Mouse (Mus musculus) heart, adult 2 months (tissue): Measurements from ENCODE around the gene Cd44. TPM values are rescaled to one million over a fixed set of nuclear protein-coding genes. Genes with fewer than 3 reads are reported as not detected.

ENCODE experiments used
- DNase-seq, 2 experiments: peaks; one replicate each; pipeline ENCODE4 v3.0.0; 2021
- H3K27ac ChIP-seq: fragments of 200-600 bp; 2 replicates; pipeline ENCODE4 v1.8.1; 2022
- H3K27me3 ChIP-seq: fragments of 200-500 bp; 2 replicates; pipeline ENCODE4 v1.6.1; 2012; ENCODE audit warnings: mild to moderate bottlenecking, low read length, inconsistent platforms, mixed read lengths; ENCODE audit not compliant: control insufficient read depth, insufficient read depth
- H3K36me3 ChIP-seq: fragments of 200-500 bp; 2 replicates; pipeline ENCODE4 v1.6.1; 2012; ENCODE audit warnings: low read length, inconsistent platforms; ENCODE audit not compliant: control insufficient read depth, insufficient read depth
- H3K4me1 ChIP-seq: fragments of 200-500 bp; 2 replicates; pipeline ENCODE4 v1.6.1; 2011; ENCODE audit warnings: low read length; ENCODE audit not compliant: control insufficient read depth, insufficient read depth
- H3K4me3 ChIP-seq: fragments of 200-600 bp; 2 replicates; pipeline ENCODE4 v1.8.1; 2022
- H3K79me2 ChIP-seq: fragments of 200-500 bp; replicated peaks from 2 replicates; pipeline ENCODE4 v1.6.1; 2012; ENCODE audit warnings: mild to moderate bottlenecking, inconsistent platforms, low read length, moderate library complexity, mixed read lengths; ENCODE audit not compliant: control insufficient read depth, insufficient read depth
- H3K9ac ChIP-seq: fragments of 200-500 bp; 2 replicates; pipeline ENCODE4 v1.6.1; 2012; ENCODE audit warnings: low read depth, mild to moderate bottlenecking, control low read depth, inconsistent platforms, low read length, mixed read lengths
- CTCF ChIP-seq: fragments of 200-600 bp; IDR thresholded peaks from 2 replicates; pipeline ENCODE4 v1.8.1; 2022; ENCODE audit warnings: antibody characterized with exemption, mild to moderate bottlenecking, moderate library complexity
- EP300 ChIP-seq: fragments of 200-500 bp; IDR thresholded peaks from 2 replicates; pipeline ENCODE4 v1.6.1; 2011; ENCODE audit warnings: low read depth, low read length, control low read depth; ENCODE audit not compliant: insufficient read depth
- POLR2A ChIP-seq: fragments of 200-500 bp; IDR thresholded peaks from 2 replicates; pipeline ENCODE4 v1.6.1; 2011; ENCODE audit warnings: mild to moderate bottlenecking, low read depth, low read length, control low read depth; ENCODE audit not compliant: insufficient read depth
- WGBS: fragments of 180-500 bp; shearing (Covaris S2); methylation state at CpG from one replicate; pipeline ENCODE4 v1.1.7; 2018; 5-methylcytosine and 5-hydroxymethylcytosine counted together
- intact Hi-C: fragments of 180-260 bp; cut with DNase I; formaldehyde crosslinking; loops from one replicate; pipeline ENCODE4 v1.15.1; 2025
- polyA plus RNA-seq: library from polyadenylated mRNA; depleted of rRNA; stranded (reverse); fragments of >200 nt; gene quantifications from 2 replicates; pipeline ENCODE4 v1.2.3, GENCODE M21; 2012
- total RNA-seq, 2 experiments: library from RNA; stranded (reverse); gene quantifications; 2 replicates each; pipeline ENCODE4 v1.2.3; 2021

Gene Cd44
- total and polyA plus RNA-seq, 3 experiments = 8.4 to 10.8 (median 9.1) TPM

DNA sequence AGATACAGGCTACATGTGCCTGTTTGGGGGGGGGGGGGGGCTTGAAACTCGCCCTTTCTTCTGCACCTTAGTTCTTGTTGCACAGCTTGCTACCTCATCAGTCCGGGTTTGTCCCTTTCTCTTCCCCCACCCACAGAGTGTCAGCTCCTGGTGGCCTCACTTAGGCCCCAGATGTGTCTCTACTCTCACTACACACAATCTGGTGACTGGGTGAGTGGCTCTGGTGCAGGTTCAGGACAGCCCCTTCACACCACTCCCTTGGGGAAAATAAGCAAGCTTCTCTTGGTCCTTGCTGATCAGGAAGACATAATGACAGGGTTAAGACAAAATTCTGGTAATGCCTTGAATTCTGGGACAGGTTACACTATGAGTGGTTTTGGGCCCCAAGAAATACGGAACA is 11.0 kb upstream of the Cd44 start:
- intact Hi-C loops = no loop called here
- Histone ChIP-seq H3K4me1 (no peaks in the 10 kb centered on the region; the same call in 1 of the 2 replicates), H3K27me3 (no peaks in the 10 kb centered on the region), H3K79me2 (no peaks in the 10 kb centered on the region), H3K27ac (no peak overlapping the region), H3K9ac (no peak overlapping the region), H3K36me3 (no peaks in the 10 kb centered on the region), H3K4me3 (no peak overlapping the region)
- TF ChIP-seq POLR2A (no peak), EP300 (no peak), CTCF (no peak)
- WGBS = 89% methylated on average over 3 of the region's 3 CpGs
- DNase-seq = no peak

GRCm38 (mm10) chr2:102909403-102909802 is 7.9 kb upstream of the Cd44 start:
- 89% methylated on average over 1 of the region's 1 CpGs for WGBS
- intact Hi-C loops = no loop called here

DNA sequence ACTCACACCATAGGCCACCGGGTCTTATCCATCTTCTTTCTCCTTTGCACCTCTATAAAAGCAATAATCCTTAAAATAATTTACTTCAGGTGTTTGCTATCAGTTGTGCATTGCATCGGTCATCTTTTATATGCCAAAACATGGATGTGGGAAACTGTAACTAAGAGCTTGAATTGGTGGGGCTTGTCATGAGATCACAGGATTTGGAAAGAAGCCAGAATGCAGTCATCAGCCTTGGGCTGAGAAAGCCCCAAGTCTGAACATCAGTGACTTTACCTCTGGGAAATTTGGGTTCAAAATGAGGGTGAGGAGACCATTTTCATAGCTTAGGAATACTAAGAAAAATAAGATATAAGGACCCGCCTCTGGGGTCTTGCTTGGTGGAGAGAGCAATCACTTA is 4.1 kb upstream of the Cd44 start:
- Histone ChIP-seq H3K36me3 (no peaks in the 10 kb centered on the region), H3K79me2 (no peaks in the 10 kb centered on the region), H3K27me3 (no peaks in the 10 kb centered on the region), H3K4me1 (no peaks in the 10 kb centered on the region), H3K4me3 (no peak overlapping the region), H3K9ac (no peak overlapping the region), H3K27ac (no peak overlapping the region)
- DNase-seq = no peak
- intact Hi-C loops = no loop called here
- 52% methylated on average over 3 of the region's 3 CpGs for WGBS
- TF ChIP-seq EP300 = no peak
- TF ChIP-seq POLR2A = no peak
- TF ChIP-seq CTCF = no peak

More at GRCm38 (mm10) chr2:102909403-102909802, 7.9 kb upstream of the Cd44 start:
- H3K9ac ChIP-seq = no peak overlapping the region
- no peak for TF ChIP-seq EP300
- no peak for TF ChIP-seq POLR2A
- H3K27me3 ChIP-seq = no peaks in the 10 kb centered on the region
- no peak overlapping the region for H3K27ac ChIP-seq
- H3K36me3 ChIP-seq = no peaks in the 10 kb centered on the region
- no peaks in the 10 kb centered on the region for H3K79me2 ChIP-seq
- no peak for DNase-seq
- H3K4me3 ChIP-seq = no peak overlapping the region
- H3K4me1 ChIP-seq = no peaks in the 10 kb centered on the region

DNA sequence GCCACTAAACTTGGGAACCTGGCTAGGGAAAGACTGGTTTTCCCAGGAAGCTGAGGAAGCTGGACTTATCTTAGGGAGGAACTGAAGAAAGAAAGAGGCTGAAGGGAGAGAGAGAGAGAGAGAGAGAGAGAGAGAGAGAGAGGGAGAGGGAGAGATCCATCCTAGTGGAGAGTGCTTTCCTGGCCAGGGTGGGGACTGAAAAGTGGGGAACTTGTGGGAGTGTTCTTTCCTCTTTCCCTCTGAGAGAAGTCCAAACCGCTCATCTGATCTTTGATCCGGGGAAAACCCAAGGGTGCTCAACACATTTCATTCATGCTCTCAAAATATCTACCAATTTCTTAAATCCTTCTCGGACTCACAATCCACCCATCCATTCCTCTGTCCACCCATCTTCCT is 361 bp upstream of the Cd44 start:
- Histone ChIP-seq H3K9ac (no peak overlapping the region), H3K4me1 (no peaks in the 10 kb centered on the region; the same call in none of the 2 replicates), H3K27ac (peak overlapping the region; percentile 77; the same call in 1 of the 2 replicates), H3K36me3 (no peaks in the 10 kb centered on the region), H3K27me3 (no peaks in the 10 kb centered on the region), H3K4me3 (no peak overlapping the region; the same call in 1 of the 2 replicates), H3K79me2 (0 out of 2 replicates have a peak, but pooled peaks cover 1% of the 10 kb centered on the region)
- no peak for DNase-seq
- intact Hi-C loops = loop anchor here (5.0 kb wide), 1 partner anchor 35 kb away; no protein-coding TSS in a partner anchor
- WGBS = 18% methylated on average over 3 of the region's 3 CpGs
- no peak for TF ChIP-seq EP300
- TF ChIP-seq POLR2A = no peak
- no peak for TF ChIP-seq CTCF

DNA sequence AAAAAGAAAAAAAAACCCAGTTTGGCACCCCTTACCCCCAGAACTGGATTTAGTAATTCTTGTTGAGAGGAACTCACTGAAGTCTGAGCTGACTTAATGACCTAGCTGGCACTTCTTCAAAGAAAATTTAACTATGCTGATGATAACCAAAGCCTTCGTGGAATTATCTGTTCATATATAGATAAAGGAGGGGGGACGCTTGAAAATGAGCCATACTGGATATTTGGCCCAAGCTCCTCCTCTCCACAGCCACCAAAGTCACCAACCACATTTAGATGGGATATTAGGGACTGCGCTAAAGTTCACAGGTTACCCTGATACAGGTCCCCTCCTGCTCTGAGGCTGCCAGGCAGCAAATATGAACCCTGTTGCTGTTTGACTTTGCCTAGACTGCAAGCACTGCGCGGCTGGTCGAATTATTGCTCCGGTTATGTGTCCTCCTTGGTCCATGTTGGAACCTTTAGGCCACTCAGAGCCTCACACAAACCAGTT is 1.2 kb downstream of the Cd44 start:
- H3K9ac ChIP-seq = peak overlapping the region; percentile 29; the same call in 1 of the 2 replicates
- peak overlapping the region; percentile 56 for H3K4me3 ChIP-seq
- no peak for DNase-seq
- peak overlapping the region; percentile 77 for H3K27ac ChIP-seq
- TF ChIP-seq EP300 (no peak), POLR2A (no peak), CTCF (no peak)
- no peaks in the 10 kb centered on the region for H3K36me3 ChIP-seq
- no peaks in the 10 kb centered on the region; the same call in none of the 2 replicates for H3K4me1 ChIP-seq
- 0 out of 2 replicates have a peak, but pooled peaks cover 1% of the 10 kb centered on the region for H3K79me2 ChIP-seq
- H3K27me3 ChIP-seq = no peaks in the 10 kb centered on the region
- WGBS = 44% methylated on average over 7 of the region's 7 CpGs
- intact Hi-C loops = loop anchor here (5.0 kb wide), 1 partner anchor 33 kb away; no protein-coding TSS in a partner anchor

DNA sequence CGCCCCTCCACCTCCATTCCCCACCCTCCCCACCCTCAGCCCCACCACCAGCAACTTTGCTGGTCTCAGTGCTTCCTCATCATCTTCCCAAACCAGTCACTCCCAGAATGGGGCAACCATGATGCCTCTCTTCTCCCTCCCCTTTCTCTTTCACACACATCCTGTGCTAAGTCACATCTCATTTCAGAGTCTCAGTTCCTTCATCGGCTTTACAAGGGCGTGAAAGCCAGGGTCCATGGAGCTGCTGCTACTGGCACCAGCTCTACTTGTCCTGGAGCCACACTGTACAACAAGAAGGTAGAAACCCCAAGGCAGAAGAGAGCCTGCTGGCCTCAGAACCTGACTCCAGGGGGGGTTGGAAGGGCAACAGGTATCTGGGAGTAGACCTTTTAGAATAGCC is 2.2 kb downstream of the Cd44 start:
- intact Hi-C loops = no loop called here
- TF ChIP-seq CTCF (no peak), EP300 (no peak), POLR2A (no peak)
- peak overlapping the region; percentile 23; the same call in 1 of the 2 replicates for H3K27ac ChIP-seq
- H3K27me3 ChIP-seq = no peaks in the 10 kb centered on the region
- H3K79me2 ChIP-seq = 0 out of 2 replicates have a peak, but pooled peaks cover 1% of the 10 kb centered on the region
- no peak overlapping the region for H3K9ac ChIP-seq
- no peak for DNase-seq
- peaks cover 3% of the 10 kb centered on the region for H3K4me1 ChIP-seq
- WGBS = 62% methylated on average over 3 of the region's 3 CpGs
- no peaks in the 10 kb centered on the region for H3K36me3 ChIP-seq
- H3K4me3 ChIP-seq = peak overlapping the region; percentile 56; the same call in 1 of the 2 replicates
